Mouse (Mus musculus) limb, embryonic 12.5 days (tissue): ENCODE data around the gene Parvg. TPM values are rescaled to one million over a fixed set of nuclear protein-coding genes. Genes with fewer than 3 reads are reported as not detected.

Source experiments
- ATAC-seq: fragments of 200-750 bp; cut with Nextera tagmentation; 2 replicates; pipeline ENCODE4 v1.8.0; 2017; ENCODE audit warnings: low read depth, moderate TSS enrichment; ENCODE audit not compliant: insufficient number of reproducible peaks, insufficient read depth, low FRiP score, low TSS enrichment
- H3K27ac ChIP-seq: fragments of 300-500 bp; sonication (generic); 2 replicates; pipeline ENCODE4 v1.5.1; 2016; ENCODE audit warnings: mild to moderate bottlenecking, moderate library complexity
- H3K27me3 ChIP-seq: fragments of 300-500 bp; sonication (generic); 2 replicates; pipeline ENCODE4 v1.6.1; 2016; ENCODE audit warnings: mild to moderate bottlenecking, moderate library complexity
- H3K36me3 ChIP-seq: fragments of 300-500 bp; sonication (generic); 2 replicates; pipeline ENCODE4 v1.6.1; 2016; ENCODE audit warnings: mild to moderate bottlenecking, moderate library complexity
- H3K4me1 ChIP-seq: fragments of 300-500 bp; sonication (generic); replicated peaks from 2 replicates; pipeline ENCODE4 v1.6.1; 2016
- H3K4me2 ChIP-seq: fragments of 300-500 bp; sonication (generic); 2 replicates; pipeline ENCODE4 v1.6.1; 2016; ENCODE audit warnings: mild to moderate bottlenecking, moderate library complexity
- H3K4me3 ChIP-seq: fragments of 300-500 bp; sonication (generic); replicated peaks from 2 replicates; pipeline ENCODE4 v1.5.1; 2016; ENCODE audit warnings: mild to moderate bottlenecking
- H3K9ac ChIP-seq: fragments of 300-500 bp; sonication (generic); replicated peaks from 2 replicates; pipeline ENCODE4 v1.6.1; 2016; ENCODE audit warnings: mild to moderate bottlenecking, moderate library complexity
- H3K9me3 ChIP-seq: fragments of 300-500 bp; sonication (generic); 2 replicates; pipeline ENCODE4 v1.6.1; 2016; ENCODE audit warnings: mild to moderate bottlenecking, moderate library complexity
- WGBS: fragments of 180-500 bp; shearing (Covaris S2); methylation state at CpG from one replicate; pipeline ENCODE4 v1.1.7; 2016; 5-methylcytosine and 5-hydroxymethylcytosine counted together
- polyA plus RNA-seq: library from polyadenylated mRNA; unstranded; fragments of >200 nt; fragmentation: Nextera tagmentation; extraction: Ambion mirVana; gene quantifications from 2 replicates; pipeline ENCODE4 v1.2.1, GENCODE M21; 2016

The Parvg gene
- polyA plus RNA-seq, 1 experiment from 2014 or later: 1.2 TPM

DNA sequence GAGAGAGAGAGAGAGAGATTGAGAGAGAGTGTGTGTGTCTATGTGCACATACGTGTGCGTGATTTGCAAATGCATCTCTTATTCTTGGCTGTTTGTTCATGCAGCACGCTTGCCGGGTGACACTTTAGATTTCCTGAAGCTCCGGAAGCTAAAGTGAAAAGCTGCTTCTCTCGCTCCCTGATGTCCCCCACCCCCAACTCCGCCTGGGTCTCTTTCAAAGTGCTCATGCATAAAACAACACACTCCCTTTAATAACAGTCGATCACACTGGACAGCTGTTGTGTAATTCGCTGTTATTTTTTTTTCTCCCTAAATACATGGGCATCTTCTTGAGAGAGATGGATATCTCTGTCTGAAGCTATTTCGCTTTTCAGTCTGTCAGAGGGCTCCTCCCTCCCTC is 18.5 kb upstream of the Parvg start:
- Histone ChIP-seq H3K36me3 (no peaks in the 10 kb centered on the region), H3K27ac (no peak overlapping the region), H3K9ac (no peak overlapping the region), H3K4me2 (no peak overlapping the region), H3K4me1 (peaks cover 38% of the 10 kb centered on the region), H3K9me3 (no peaks in the 10 kb centered on the region), H3K4me3 (no peak overlapping the region), H3K27me3 (0 out of 2 replicates have a peak, but pooled peaks cover 6% of the 10 kb centered on the region)
- no peak for ATAC-seq
- 89% methylated on average over 10 of the region's 10 CpGs for WGBS

DNA sequence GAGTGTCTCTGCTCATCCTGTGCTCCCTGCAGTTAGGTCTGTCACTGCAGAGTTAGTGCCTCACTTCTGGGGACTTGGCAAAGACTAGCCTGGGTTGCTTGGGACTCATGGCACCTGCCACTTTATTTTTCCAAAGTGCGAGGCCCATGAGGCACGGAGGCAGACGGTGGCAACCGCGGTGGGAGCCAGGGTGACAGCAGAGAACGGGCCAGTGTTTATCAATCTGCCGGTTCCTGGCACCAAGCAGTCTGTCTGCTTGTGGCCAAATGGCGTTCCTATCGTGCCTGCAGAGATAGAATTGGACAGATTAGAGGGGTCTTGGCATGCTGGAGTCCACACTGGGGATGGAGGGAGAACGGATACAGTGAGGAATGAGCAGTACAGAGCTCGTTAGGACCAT is 13.6 kb upstream of the Parvg start:
- 75% methylated on average over 11 of the region's 11 CpGs for WGBS
- no peak overlapping the region for H3K9ac ChIP-seq
- 0 out of 2 replicates have a peak, but pooled peaks cover 6% of the 10 kb centered on the region for H3K27me3 ChIP-seq
- ATAC-seq: no peak
- no peak overlapping the region for H3K4me2 ChIP-seq
- H3K4me3 ChIP-seq: no peak overlapping the region
- H3K36me3 ChIP-seq: no peaks in the 10 kb centered on the region
- no peak overlapping the region for H3K27ac ChIP-seq
- H3K9me3 ChIP-seq: no peaks in the 10 kb centered on the region
- H3K4me1 ChIP-seq: peaks cover 29% of the 10 kb centered on the region

DNA sequence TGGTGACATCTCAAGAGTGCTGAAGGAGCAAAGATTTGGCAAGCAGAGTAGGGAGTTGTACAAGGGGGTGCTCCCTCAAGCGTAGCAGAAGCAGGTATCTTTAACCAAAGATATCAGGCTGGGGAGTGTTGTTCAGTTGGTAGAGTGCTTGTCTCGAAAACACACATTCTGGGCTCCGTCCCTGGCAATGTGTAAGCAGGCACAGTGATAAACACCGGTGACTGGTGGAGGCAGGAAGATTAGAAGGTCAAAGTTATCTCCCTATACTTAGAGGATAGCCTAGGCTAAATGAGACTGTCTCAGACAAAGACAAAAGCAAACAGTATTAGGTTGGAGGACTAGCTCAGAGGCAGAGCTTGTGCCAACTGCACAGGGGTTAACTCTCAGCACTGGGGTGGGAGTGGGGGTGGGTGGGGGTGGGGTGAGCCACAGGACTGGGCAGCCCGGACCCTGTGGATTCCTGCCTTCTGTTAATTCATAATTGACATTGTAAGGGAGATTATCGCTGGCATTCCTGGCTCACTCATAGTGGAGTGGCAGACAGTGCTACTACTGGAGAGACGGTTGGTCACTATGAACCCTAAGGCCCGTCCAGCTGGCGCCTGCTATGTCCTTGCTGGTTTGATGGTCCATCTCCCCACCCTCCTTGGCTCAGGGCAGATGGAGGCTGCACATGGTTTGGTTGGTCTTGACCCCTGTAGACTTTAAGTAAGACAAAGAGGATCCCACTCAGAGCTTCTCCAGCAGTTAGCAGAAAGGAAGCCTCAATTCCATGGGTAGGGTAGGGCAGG is 12.3 kb upstream of the Parvg start:
- Histone ChIP-seq H3K9me3 (no peaks in the 10 kb centered on the region), H3K27me3 (0 out of 2 replicates have a peak, but pooled peaks cover 6% of the 10 kb centered on the region), H3K9ac (no peak overlapping the region), H3K4me3 (no peak overlapping the region), H3K27ac (no peak overlapping the region), H3K4me2 (no peak overlapping the region), H3K36me3 (no peaks in the 10 kb centered on the region), H3K4me1 (peaks cover 36% of the 10 kb centered on the region)
- no peak for ATAC-seq
- 82% methylated on average over 9 of the region's 9 CpGs for WGBS

DNA sequence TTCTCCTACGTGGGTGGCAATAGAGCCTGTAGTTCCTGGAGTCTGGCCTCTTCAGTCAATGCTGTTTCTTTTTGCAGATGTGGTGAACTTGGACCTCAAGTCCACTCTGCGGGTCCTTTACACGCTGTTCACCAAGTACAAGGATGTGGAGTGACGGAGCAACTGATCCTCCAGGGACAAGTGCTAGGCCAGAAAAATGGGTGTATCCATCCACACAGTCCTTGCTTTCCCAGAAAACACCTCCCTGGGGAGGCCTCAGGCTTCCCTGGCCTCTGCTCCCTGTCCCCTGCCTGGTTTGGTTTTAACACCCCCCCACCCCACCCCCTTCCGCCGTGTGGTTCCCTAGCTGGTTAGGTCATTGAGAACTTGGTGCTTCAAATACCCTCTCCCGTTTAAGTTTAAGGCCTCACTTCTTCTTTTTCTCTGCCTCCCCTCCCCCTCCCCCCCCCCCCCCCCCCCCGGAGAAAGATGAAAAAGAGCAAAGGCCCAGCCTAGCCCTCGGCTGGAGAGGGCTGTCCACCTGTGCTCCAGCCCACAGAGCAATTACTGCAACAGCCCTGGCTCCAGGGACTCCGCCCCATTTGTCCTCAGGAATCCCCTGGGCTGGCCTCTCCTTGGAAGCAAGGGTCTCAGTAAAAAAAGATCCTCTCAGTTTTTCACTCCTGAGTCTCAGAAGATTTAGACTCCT is 10.8 kb upstream of the Parvg start:
- 0 out of 2 replicates have a peak, but pooled peaks cover 6% of the 10 kb centered on the region for H3K27me3 ChIP-seq
- no peak overlapping the region for H3K9ac ChIP-seq
- H3K4me1 ChIP-seq: peaks cover 36% of the 10 kb centered on the region
- no peak overlapping the region for H3K4me3 ChIP-seq
- H3K27ac ChIP-seq: peak overlapping the region; percentile 80
- H3K36me3 ChIP-seq: no peaks in the 10 kb centered on the region
- 41% methylated on average over 9 of the region's 10 CpGs for WGBS
- H3K9me3 ChIP-seq: peaks cover 6% of the 10 kb centered on the region; the same call in 1 of the 2 replicates
- ATAC-seq: peak; percentile 11; the same call in 1 of the 2 replicates
- peak overlapping the region; percentile 24 for H3K4me2 ChIP-seq

DNA sequence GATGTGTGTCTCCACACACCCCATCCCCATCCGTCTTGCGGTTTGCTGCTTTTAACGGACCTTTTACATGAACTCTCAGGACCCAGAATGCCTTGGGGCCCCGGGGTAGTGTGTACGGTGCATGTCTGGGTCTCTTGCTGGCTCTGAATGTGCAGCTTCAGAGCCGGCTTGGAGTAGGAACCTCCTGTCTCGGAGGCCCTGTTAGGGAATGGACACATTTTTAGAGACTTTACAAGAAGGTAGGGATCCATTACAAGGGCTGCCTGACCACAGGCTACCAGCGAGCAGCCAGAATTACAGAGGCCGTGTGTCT is 10.3 kb upstream of the Parvg start:
- Histone ChIP-seq H3K27ac (peak overlapping the region; percentile 80), H3K9me3 (peaks cover 6% of the 10 kb centered on the region; the same call in 1 of the 2 replicates), H3K9ac (no peak overlapping the region), H3K27me3 (0 out of 2 replicates have a peak, but pooled peaks cover 6% of the 10 kb centered on the region), H3K4me1 (peaks cover 36% of the 10 kb centered on the region), H3K4me2 (peak overlapping the region; percentile 24), H3K4me3 (no peak overlapping the region), H3K36me3 (no peaks in the 10 kb centered on the region)
- WGBS: 12% methylated on average over 9 of the region's 9 CpGs
- peak; percentile 33; the same call in 1 of the 2 replicates for ATAC-seq

DNA sequence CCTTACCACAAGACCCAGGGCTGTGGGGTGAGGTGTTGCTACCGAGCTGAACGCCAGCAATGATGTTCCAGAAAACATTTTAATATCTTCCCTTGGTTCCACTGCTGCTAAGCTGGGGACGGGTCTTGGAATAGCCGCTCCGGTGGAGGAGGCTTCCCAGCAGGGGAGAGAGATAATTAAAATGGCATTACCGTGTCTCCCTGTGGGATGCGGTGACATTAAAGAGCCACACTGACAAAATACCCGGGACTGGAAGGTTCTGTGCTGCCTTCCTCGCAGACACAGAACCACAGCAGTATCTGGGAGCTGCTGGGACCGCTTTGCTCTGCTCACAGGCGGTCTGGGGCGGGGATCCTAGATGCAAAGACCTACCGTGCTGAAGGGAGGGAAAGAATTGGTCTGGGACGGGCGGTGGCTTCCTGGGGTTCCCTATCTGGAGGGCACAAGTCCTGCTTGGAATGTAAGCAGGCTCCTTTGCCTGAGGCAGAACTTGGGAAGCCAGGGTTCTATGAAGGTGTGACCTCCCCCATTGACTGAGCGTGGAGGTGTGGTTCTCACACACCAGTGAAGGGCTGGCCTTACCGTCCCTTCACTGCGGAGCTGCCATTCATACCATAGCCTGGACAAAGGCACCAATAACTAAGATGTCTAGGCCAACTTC is 9.3 kb upstream of the Parvg start:
- WGBS: 18% methylated on average over 18 of the region's 18 CpGs
- no peak overlapping the region for H3K4me3 ChIP-seq
- H3K9ac ChIP-seq: no peak overlapping the region
- H3K36me3 ChIP-seq: no peaks in the 10 kb centered on the region
- H3K4me1 ChIP-seq: peaks cover 36% of the 10 kb centered on the region
- 0 out of 2 replicates have a peak, but pooled peaks cover 6% of the 10 kb centered on the region for H3K27me3 ChIP-seq
- peaks cover 6% of the 10 kb centered on the region; the same call in 1 of the 2 replicates for H3K9me3 ChIP-seq
- peak overlapping the region; percentile 80 for H3K27ac ChIP-seq
- H3K4me2 ChIP-seq: peak overlapping the region; percentile 24; the same call in 1 of the 2 replicates
- no peak for ATAC-seq

DNA sequence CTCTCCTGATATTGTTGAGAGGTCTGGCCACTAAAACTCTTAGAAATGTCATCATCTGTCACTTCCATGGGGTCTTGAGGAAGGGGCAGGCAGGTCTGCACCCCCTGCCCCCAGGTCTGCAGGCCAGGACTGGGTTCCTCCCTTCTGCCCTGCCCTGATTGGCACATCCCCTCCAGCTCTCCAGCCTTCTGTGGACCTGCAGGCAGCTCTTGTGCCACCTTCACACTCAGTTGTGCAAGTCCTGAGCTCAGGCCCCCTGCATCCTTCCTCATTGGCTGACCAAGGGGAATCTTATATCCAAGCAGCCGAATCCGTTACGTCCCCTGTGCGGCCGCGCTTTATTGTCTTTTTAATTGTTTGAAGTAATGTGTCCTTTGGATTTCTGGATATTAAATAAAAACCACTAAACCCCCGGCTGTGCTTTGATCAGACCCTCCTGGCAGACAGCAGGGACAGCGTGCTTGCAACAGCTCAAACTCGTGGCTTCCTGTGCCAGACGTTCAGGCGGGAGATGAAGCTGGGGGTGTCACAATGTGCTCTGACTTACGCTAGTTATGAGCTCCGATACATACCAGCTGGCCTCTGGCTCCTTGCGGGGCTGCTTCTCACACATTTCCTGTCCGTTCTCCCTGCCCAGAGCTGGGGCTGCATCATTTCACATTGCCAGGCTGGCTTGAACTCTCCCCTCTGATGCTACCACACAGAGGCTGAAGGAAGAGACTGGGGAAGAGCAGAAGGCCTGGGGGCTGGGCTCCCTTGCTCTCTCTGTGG is 8.4 kb upstream of the Parvg start:
- peaks cover 40% of the 10 kb centered on the region for H3K4me1 ChIP-seq
- no peak for ATAC-seq
- no peaks in the 10 kb centered on the region for H3K36me3 ChIP-seq
- WGBS: 31% methylated on average over 15 of the region's 15 CpGs
- no peak overlapping the region for H3K27ac ChIP-seq
- H3K9ac ChIP-seq: no peak overlapping the region
- H3K9me3 ChIP-seq: peaks cover 6% of the 10 kb centered on the region; the same call in 1 of the 2 replicates
- no peak overlapping the region for H3K4me3 ChIP-seq
- H3K4me2 ChIP-seq: no peak overlapping the region
- 0 out of 2 replicates have a peak, but pooled peaks cover 6% of the 10 kb centered on the region for H3K27me3 ChIP-seq

DNA sequence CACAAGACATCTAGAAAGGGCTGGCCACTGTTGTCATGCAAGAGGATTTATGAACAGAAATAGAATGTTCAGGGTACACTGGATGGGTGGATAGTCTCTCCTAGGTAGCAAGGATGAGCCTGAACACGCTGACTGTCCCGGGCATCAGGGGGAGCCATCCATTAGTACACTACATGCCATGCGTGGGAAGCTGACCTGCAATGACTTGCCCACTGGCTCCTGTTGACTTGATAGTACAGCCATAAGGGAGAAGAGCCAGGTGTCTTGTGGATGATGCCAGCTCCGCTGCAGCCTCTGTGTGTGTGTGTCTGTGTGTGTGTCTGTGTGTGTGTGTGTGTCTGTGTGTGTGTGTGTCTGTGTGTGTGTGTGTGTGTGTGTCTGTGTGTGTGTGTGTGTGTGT is 4.4 kb upstream of the Parvg start:
- H3K27me3 ChIP-seq: 0 out of 2 replicates have a peak, but pooled peaks cover 6% of the 10 kb centered on the region
- H3K4me1 ChIP-seq: peaks cover 23% of the 10 kb centered on the region
- no peak overlapping the region for H3K9ac ChIP-seq
- peaks cover 6% of the 10 kb centered on the region; the same call in 1 of the 2 replicates for H3K9me3 ChIP-seq
- no peak overlapping the region for H3K27ac ChIP-seq
- no peaks in the 10 kb centered on the region for H3K36me3 ChIP-seq
- no peak overlapping the region for H3K4me3 ChIP-seq
- no peak overlapping the region for H3K4me2 ChIP-seq
- no peak for ATAC-seq
- WGBS: 86% methylated on average over 4 of the region's 4 CpGs

DNA sequence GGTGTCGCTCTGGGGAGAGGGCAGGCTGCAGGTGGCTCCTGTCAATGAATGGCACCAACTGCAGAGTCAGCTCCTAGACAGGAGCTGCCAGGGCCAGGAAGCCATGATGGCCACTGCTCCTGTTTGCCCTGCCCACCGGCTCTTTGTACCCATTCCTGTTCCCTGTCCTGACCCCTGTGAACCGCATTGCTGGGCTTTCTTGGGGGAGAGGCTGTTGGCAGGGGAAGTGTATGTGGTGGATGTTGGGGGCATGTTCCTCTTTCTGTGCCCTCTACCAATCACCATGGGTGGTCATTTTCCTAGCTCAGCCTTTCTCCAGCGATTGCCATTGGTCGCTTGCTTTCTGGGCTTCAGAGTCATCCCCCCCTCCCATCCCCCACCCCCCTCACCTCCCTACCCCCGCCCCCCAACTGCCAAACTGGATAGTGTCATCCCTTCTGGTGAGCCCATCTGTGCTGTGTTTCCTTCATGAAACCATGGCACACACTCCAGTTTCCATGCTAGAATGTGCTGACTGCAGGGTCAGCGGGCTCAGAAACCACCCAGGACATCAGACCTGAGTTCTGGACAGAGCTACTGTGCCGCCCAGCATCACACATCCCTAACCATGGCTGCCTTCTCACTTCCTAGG is 2.2 kb upstream of the Parvg start:
- WGBS: 80% methylated on average over 8 of the region's 8 CpGs
- no peaks in the 10 kb centered on the region for H3K27me3 ChIP-seq
- peaks cover 6% of the 10 kb centered on the region; the same call in 1 of the 2 replicates for H3K9me3 ChIP-seq
- H3K4me2 ChIP-seq: no peak overlapping the region
- peaks cover 6% of the 10 kb centered on the region; the same call in 1 of the 2 replicates for H3K4me1 ChIP-seq
- no peaks in the 10 kb centered on the region for H3K36me3 ChIP-seq
- no peak overlapping the region for H3K27ac ChIP-seq
- no peak overlapping the region for H3K9ac ChIP-seq
- no peak overlapping the region for H3K4me3 ChIP-seq
- ATAC-seq: no peak

DNA sequence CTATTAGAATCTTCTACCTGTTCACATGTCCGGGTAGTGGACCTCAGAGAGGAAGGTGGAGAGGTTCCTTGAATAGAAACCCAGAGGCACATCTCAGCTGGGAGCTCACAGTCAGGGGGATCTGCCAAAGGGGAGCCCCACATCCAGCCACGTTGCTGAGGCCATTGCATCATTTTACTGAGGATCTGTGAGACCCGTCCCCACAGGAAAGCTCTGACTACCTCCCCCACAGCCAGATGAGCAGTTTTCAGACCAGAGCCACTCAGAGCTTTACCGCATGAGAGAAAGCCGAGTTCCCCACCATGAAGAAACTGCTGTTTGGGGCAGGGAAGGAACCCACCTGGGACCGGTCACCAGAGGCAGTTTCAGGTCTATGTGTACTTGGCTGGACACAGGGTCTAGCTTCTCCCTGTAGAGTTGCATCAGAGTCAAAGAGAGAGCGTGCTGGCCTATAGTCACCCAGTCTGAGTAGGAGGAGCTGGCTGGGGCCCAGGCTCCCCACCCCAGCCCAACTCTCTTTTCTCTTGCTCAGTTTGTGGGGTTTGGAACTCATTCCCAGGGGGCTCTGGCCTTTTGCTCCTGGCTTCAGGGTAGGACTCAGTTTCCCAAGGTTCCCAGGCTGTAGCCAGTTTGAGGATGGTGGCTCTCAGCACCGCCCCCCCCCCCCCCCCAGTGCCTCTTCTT is 1.2 kb downstream of the Parvg start:
- Histone ChIP-seq H3K27me3 (no peaks in the 10 kb centered on the region), H3K4me3 (no peak overlapping the region), H3K36me3 (no peaks in the 10 kb centered on the region), H3K9me3 (no peaks in the 10 kb centered on the region), H3K4me1 (peaks cover 13% of the 10 kb centered on the region; the same call in 1 of the 2 replicates), H3K4me2 (no peak overlapping the region), H3K27ac (no peak overlapping the region), H3K9ac (no peak overlapping the region)
- ATAC-seq: no peak
- 67% methylated on average over 7 of the region's 8 CpGs for WGBS
